Mouse (Mus musculus) MEL (cell line): ENCODE measurements around the gene Usp36. TPM values are rescaled to one million over a fixed set of nuclear protein-coding genes. Genes with fewer than 3 reads are reported as not detected.
A peak's percentile ranks its signal among the peaks of the same experiment; 100 is the strongest.
"Not testable (repeated sequence)": the region's sequence is repeated elsewhere in the genome, so short reads cannot be mapped to it uniquely, and the experiment has no call there.

Experiments used
- DNase-seq: peaks from one replicate; pipeline ENCODE4 v3.0.0; 2011; ENCODE audit warnings: low read depth, low spot score
- H3K27ac ChIP-seq: 2 replicates; pipeline ENCODE4 v1.5.1; 2012; ENCODE audit warnings: low read depth, mild to moderate bottlenecking, control low read depth, low read length, moderate library complexity; ENCODE audit not compliant: control insufficient read depth
- H3K27me3 ChIP-seq, 2 experiments: fragments of 150-350 bp in 1 of 2; sonication (generic) in 1 of 2; 2 replicates each; pipeline ENCODE4 v1.6.1; 2012; ENCODE audit warnings: low read length in 2 of 2, mild to moderate bottlenecking in 2 of 2, improper control_type of control experiment in 1 of 2, moderate library complexity in 1 of 2; ENCODE audit not compliant: insufficient read depth in 2 of 2, control insufficient read depth in 1 of 2
- H3K36me3 ChIP-seq, 2 experiments: 2 replicates each; pipeline ENCODE4 v1.6.1; 2012 to 2014; ENCODE audit warnings: low read length in 2 of 2, improper control_type of control experiment in 1 of 2, inconsistent platforms in 1 of 2, mild to moderate bottlenecking in 1 of 2; ENCODE audit not compliant: insufficient read depth in 2 of 2, control insufficient read depth in 1 of 2
- H3K4me1 ChIP-seq, 2 experiments: fragments of 150-350 bp in 1 of 2; sonication (generic) in 1 of 2; 2 replicates each; pipeline ENCODE4 v1.6.1; 2012; ENCODE audit warnings: low read length in 2 of 2, improper control_type of control experiment in 1 of 2, mild to moderate bottlenecking in 1 of 2; ENCODE audit not compliant: insufficient read depth in 2 of 2, control insufficient read depth in 1 of 2
- H3K4me3 ChIP-seq, 2 experiments: fragments of 150-350 bp in 1 of 2; sonication (generic) in 1 of 2; 2 replicates each; pipeline ENCODE4 v1.5.1; 2012; ENCODE audit warnings: low read depth in 2 of 2, low read length in 2 of 2, mild to moderate bottlenecking in 2 of 2, moderate library complexity in 2 of 2, control low read depth in 1 of 2, improper control_type of control experiment in 1 of 2; ENCODE audit not compliant: control insufficient read depth in 1 of 2, insufficient read depth in 1 of 2
- H3K79me2 ChIP-seq: 2 replicates; pipeline ENCODE4 v1.6.1; 2012; ENCODE audit warnings: mild to moderate bottlenecking, low read length, moderate library complexity; ENCODE audit not compliant: control insufficient read depth, poor library complexity, insufficient read depth
- H3K9ac ChIP-seq: 2 replicates; pipeline ENCODE4 v1.6.1; 2012; ENCODE audit warnings: low read depth, mild to moderate bottlenecking, control low read depth, low read length, moderate library complexity; ENCODE audit not compliant: control insufficient read depth, poor library complexity, severe bottlenecking
- H3K9me3 ChIP-seq: fragments of 150-350 bp; sonication (generic); replicated peaks from 2 replicates; pipeline ENCODE4 v1.6.1; 2012; ENCODE audit warnings: mild to moderate bottlenecking, low read length, improper control_type of control experiment, moderate library complexity; ENCODE audit not compliant: insufficient read depth
- BHLHE40 ChIP-seq: IDR thresholded peaks from 2 replicates; pipeline ENCODE4 v1.6.1; 2012; ENCODE audit warnings: low read depth, mild to moderate bottlenecking, inconsistent platforms, low read length, improper control_type of control experiment, borderline replicate concordance
- CTCF ChIP-seq, 3 experiments: IDR thresholded peaks in 2 of 3; conservative IDR thresholded peaks in 1 of 3; 2 replicates each; pipeline ENCODE4 v1.5.1; 2011 to 2012; ENCODE audit warnings: low read length in 3 of 3, low read depth in 2 of 3, mild to moderate bottlenecking in 2 of 3, improper control_type of control experiment in 1 of 3, inconsistent platforms in 1 of 3, mixed read lengths in 1 of 3, moderate library complexity in 1 of 3; ENCODE audit not compliant: control insufficient read depth in 1 of 3, insufficient read depth in 1 of 3, poor library complexity in 1 of 3, severe bottlenecking in 1 of 3
- ELF1 ChIP-seq: IDR thresholded peaks from 2 replicates; pipeline ENCODE4 v1.6.1; 2014; ENCODE audit warnings: low read depth, mild to moderate bottlenecking, inconsistent platforms, low read length, improper control_type of control experiment, moderate library complexity
- EP300 ChIP-seq, 2 experiments: IDR thresholded peaks; 2 replicates each; pipeline ENCODE4 v1.6.1; 2011; ENCODE audit warnings: improper control_type of control experiment in 2 of 2, low read length in 2 of 2, low read depth in 1 of 2, mild to moderate bottlenecking in 1 of 2
- GABPA ChIP-seq: IDR thresholded peaks from 2 replicates; pipeline ENCODE4 v1.6.1; 2012; ENCODE audit warnings: low read depth, mild to moderate bottlenecking, inconsistent platforms, low read length, improper control_type of control experiment, moderate library complexity
- MAX ChIP-seq: IDR thresholded peaks from 2 replicates; pipeline ENCODE4 v1.6.1; 2011; ENCODE audit warnings: low read length, improper control_type of control experiment
- MXI1 ChIP-seq: IDR thresholded peaks from 2 replicates; pipeline ENCODE4 v1.6.1; 2011; ENCODE audit warnings: mild to moderate bottlenecking, low read depth, low read length, improper control_type of control experiment
- MYC ChIP-seq: IDR thresholded peaks from 2 replicates; pipeline ENCODE4 v1.6.1; 2011; ENCODE audit warnings: low read depth, mild to moderate bottlenecking, low read length, improper control_type of control experiment, moderate library complexity
- RAD21 ChIP-seq: IDR thresholded peaks from 2 replicates; pipeline ENCODE4 v1.6.1; 2011; ENCODE audit warnings: mild to moderate bottlenecking, low read depth, low read length, improper control_type of control experiment
- SIN3A ChIP-seq: IDR thresholded peaks from 2 replicates; pipeline ENCODE4 v1.6.1; 2012; ENCODE audit warnings: low read length, improper control_type of control experiment, inconsistent platforms
- SMC3 ChIP-seq: IDR thresholded peaks from 2 replicates; pipeline ENCODE4 v1.6.1; 2011; ENCODE audit warnings: low read depth, low read length, improper control_type of control experiment
- USF1 ChIP-seq: IDR thresholded peaks from 2 replicates; pipeline ENCODE4 v1.6.1; 2014; ENCODE audit warnings: low read depth, mild to moderate bottlenecking, inconsistent platforms, low read length, improper control_type of control experiment, moderate library complexity
- polyA plus RNA-seq, 2 experiments: library from polyadenylated mRNA; stranded (reverse) in 1 of 2; unstranded in 1 of 2; fragments of >175 nt in 1 of 2; fragments of >200 nt in 1 of 2; gene quantifications; 2 replicates each; pipeline versions ENCODE4 v1.2.1 to v1.2.4; 2012; ENCODE audit warnings: low replicate concordance in 2 of 2, low read depth in 1 of 2; ENCODE audit not compliant: insufficient read length in 2 of 2, insufficient read depth in 1 of 2, missing spikeins in 1 of 2
- total RNA-seq: library from RNA; depleted of rRNA; stranded (reverse); fragments of 300-350 nt; gene quantifications from 2 replicates; pipeline ENCODE4 v1.2.3, GENCODE M21; 2012

Usp36 gene
- total and polyA plus RNA-seq, 3 experiments: 24.8 to 89.6 (median 50.7) TPM

DNA sequence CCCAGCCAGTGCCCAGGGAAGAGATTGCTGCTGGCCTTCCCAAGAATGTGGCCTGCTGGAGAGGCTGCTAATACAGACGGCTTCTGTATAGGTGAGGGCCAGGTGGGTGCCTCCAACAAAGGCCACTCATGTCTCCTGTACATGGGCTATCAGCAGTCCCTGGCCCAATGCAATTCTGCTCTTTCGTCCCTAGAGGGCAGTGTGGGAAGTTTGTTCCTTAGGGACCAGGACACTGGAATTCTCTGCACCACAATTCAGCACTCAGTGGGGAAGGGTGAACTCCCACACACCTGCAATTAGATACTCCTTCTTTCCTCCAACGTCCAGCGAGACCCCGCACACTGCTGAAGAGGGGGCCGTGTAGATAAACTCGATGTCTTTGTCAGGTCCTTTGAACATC lies 27.1 kb upstream of the Usp36 start:
- no peaks in the 10 kb centered on the region for H3K9me3 ChIP-seq
- H3K27ac ChIP-seq: no peak overlapping the region
- TF ChIP-seq EP300 (IDR thresholded peaks at IDR 0.05; ENCODE audit: low read depth in 1 of 2, low read length in 2 of 2) (no peak), SMC3 (peak; percentile 54), RAD21 (peak; percentile 35), CTCF (IDR thresholded peaks at IDR 0.05 in 2 of 3, conservative IDR thresholded peaks at IDR 0.05 in 1 of 3; ENCODE audit: control insufficient read depth in 1 of 3, insufficient read depth in 1 of 3, low read depth in 2 of 3, low read length in 3 of 3, poor library complexity in 1 of 3, severe bottlenecking in 1 of 3) (peak; percentile 79 to 96 (median 82)), SIN3A (no peak)
- H3K36me3 ChIP-seq: no peaks in the 10 kb centered on the region; a peak in 1 of 4 replicates
- peaks cover 0 to 7% of the 10 kb centered on the region in 2 experiments; a peak in 1 of 4 replicates for H3K4me1 ChIP-seq
- H3K27me3 ChIP-seq: peaks cover 3 to 5% of the 10 kb centered on the region in 2 experiments
- no peak overlapping the region for H3K4me3 ChIP-seq
- no peaks in the 10 kb centered on the region for H3K79me2 ChIP-seq
- no peak overlapping the region for H3K9ac ChIP-seq
- DNase-seq: peak; percentile 68

DNA sequence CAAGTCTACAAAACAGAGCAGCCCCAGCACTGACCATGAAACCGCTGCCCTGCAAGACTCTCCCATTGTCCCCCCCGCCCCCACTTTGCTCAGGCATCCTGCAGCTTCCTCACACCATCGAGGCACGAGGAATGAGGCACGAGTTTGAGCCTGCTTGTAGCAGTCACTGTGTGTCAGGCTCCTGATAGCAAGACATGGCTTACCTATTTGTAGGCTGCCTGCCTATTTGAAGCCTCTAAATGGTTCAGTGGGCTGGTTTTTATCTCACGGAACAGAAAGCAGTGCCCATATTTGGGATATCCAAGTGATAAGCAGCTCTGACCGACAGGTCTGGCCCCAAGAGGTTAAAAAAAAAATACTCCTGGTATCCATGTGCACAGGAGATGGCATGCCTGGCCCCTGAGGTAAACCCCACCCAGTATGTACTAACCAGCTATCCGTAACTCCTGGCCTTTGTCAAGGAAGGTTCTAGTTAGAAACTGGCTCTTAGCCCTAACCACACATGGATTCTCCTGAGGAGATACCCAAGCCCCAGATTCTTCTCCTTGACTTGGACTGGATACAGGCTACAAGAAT lies 26.3 kb upstream of the Usp36 start:
- Histone ChIP-seq H3K4me3 (no peak overlapping the region), H3K27me3 (peaks cover 2% of the 10 kb centered on the region in 2 experiments), H3K27ac (no peak overlapping the region), H3K36me3 (no peaks in the 10 kb centered on the region; a peak in 1 of 4 replicates), H3K9ac (no peak overlapping the region), H3K9me3 (no peaks in the 10 kb centered on the region), H3K4me1 (peaks cover 0 to 7% of the 10 kb centered on the region in 2 experiments; a peak in 1 of 4 replicates), H3K79me2 (no peaks in the 10 kb centered on the region)
- TF ChIP-seq SIN3A: no peak
- 0 out of 4 replicates have a peak, but pooled peaks of 1 of the 2 experiments have one; percentile 2 for TF ChIP-seq EP300 (IDR thresholded peaks at IDR 0.05; ENCODE audit: low read depth in 1 of 2, low read length in 2 of 2)
- DNase-seq: peak; percentile 30

DNA sequence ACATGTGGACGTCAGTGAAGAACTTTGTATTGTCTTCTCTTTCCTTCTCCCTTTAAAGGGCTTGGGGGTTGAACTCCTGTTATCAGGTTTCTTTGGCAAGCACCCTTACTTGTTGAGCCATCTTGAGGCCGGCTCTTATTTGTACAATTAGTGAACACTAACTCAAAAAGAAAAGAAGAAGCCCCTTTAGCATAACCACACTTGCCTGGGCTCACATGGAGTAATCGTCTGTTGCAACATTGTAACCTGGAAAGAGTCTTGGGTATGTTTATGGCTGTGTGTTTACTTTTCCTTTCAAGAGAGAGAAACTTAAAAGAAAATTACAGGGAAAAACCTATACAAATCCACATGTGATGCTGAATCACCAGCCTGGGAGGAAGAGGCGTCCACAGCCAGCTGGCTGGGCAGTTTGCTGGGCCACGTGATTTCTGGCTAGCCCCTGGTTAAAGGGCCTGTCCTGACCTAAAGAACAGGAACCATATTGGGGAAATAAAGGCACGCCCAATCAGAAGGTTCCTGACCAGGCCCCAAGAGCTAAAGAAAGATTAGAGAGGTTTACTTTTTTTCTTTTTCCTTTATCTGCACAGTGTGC lies 22.2 kb upstream of the Usp36 start:
- DNase-seq: peak; percentile 40
- no peak overlapping the region for H3K27ac ChIP-seq

DNA sequence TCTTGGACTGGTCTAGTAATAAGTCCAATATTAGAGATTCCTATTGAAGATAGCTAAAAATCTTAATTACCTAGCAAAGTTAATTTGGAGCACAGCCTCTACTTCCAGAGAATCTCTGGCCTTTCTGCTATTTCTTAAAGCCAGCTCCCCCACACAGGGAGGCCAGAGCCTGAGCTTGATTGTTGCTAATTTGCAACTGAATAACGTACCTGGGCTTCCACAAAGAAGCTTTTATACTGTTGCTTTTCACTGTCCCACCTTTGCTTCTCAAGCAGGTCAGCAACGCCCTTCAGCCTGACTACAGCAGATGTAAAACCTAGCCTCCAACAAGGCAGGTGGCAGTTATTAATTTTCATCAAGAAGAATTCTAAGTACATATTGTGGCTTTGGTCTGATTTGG lies 17.9 kb upstream of the Usp36 start:
- H3K9ac ChIP-seq, H3K36me3 ChIP-seq: not testable (repeated sequence)

More for the DNA sequence above, 22.2 kb upstream of the Usp36 start:
- Histone ChIP-seq H3K9ac (no peak overlapping the region), H3K4me3 (no peak overlapping the region), H3K9me3 (no peaks in the 10 kb centered on the region), H3K36me3 (no peaks in the 10 kb centered on the region; a peak in 1 of 4 replicates), H3K4me1 (peaks cover 0 to 7% of the 10 kb centered on the region in 2 experiments; a peak in 1 of 4 replicates), H3K27me3 (peaks cover 7 to 11% of the 10 kb centered on the region in 2 experiments), H3K79me2 (no peaks in the 10 kb centered on the region)
- TF ChIP-seq BHLHE40: no peak
- no peak for TF ChIP-seq GABPA
- TF ChIP-seq ELF1: no peak
- peak; percentile 38; the same call in 1 of the 2 replicates for TF ChIP-seq MXI1
- 0 out of 2 replicates have a peak, but pooled peaks have one; percentile 58 for TF ChIP-seq MYC
- peak; percentile 65; the same call in 1 of the 2 replicates for TF ChIP-seq MAX
- TF ChIP-seq USF1: peak; percentile 64

DNA sequence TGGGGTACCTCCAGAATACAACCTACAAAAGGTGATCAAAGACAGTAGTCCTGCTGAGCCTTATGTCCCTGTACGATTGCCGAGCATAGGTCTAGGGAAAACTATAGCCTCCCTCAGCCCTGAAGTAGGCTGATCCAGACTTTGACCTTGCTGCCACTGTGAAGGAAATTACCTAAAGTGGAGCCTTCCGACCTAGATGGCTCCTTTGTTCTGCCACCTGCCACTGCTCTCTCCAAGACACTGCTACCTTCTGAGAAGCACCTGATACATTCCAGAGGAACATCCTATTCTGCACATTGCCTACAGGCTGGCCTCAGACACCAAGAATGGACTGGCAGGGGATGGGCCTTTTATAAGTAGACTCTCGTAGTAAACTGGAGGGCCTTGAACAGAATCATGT lies 13.9 kb upstream of the Usp36 start:
- not testable (repeated sequence) for DNase-seq, H3K9ac ChIP-seq, H3K9me3 ChIP-seq, H3K79me2 ChIP-seq, H3K4me3 ChIP-seq, H3K36me3 ChIP-seq, H3K4me1 ChIP-seq, H3K27ac ChIP-seq
- H3K27me3 ChIP-seq: peaks cover 25 to 29% of the 10 kb centered on the region in 2 experiments

More for the DNA sequence above, 17.9 kb upstream of the Usp36 start:
- not testable (repeated sequence) for H3K79me2 ChIP-seq, H3K4me3 ChIP-seq, H3K9me3 ChIP-seq, H3K27ac ChIP-seq, DNase-seq, H3K4me1 ChIP-seq
- H3K27me3 ChIP-seq: peaks cover 18 to 21% of the 10 kb centered on the region in 2 experiments
